Mouse (Mus musculus) liver, embryonic 14.5 days (tissue): ENCODE measurements at regions not wholly inside any gene's neighbourhood (a gene's known extent, or its start where the extent isn't known, plus 50 kb on each side); places are given as distances from the start of the nearest gene placed in this dataset.

Experiments
- CTCF ChIP-seq: IDR thresholded peaks from 2 replicates; pipeline ENCODE4 v1.5.1; 2016; ENCODE audit warnings: antibody characterized with exemption, low read depth, control low read depth
- EP300 ChIP-seq: IDR thresholded peaks from 2 replicates; pipeline ENCODE4 v1.6.1; 2016; ENCODE audit warnings: antibody characterized with exemption, low read depth

- TF ChIP-seq CTCF (no peak), EP300 (no peak)
Measured at GRCm38 (mm10) chr11:33007366-33007765, 139.8 kb downstream of the Fgf18 start.
